Mouse (Mus musculus): ENCODE data around the gene Arhgap31. TPM values are rescaled to one million over a fixed set of nuclear protein-coding genes. Genes with fewer than 3 reads are reported as not detected.

The Arhgap31 gene
- polyA plus RNA-seq, 1 experiment from 2014 or later = 4.6 TPM

DNA sequence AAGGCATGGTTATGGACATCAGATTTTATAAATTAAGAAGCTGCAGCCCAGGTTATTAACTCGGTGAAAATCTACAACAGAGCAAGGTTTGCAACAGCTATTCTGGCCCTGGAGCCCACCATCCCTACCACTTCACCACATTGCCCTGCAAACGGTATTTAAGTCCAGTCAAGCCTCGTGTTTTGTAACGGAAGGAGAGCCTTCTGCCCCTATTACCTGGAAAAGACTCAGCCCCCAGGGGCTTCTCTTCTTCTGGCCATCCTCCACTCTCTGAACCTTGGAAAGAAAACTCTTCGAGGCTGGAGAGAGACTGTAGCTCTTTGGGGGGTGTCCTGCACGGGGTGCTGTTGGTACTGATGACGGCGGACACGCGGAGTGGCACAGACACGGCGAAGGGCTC lies 104.4 kb downstream of the Arhgap31 start:
- Histone ChIP-seq H3K4me3 (replicated peaks) (no peak overlapping the region), H3K27me3 (no peaks in the 10 kb centered on the region), H3K27ac (no peak overlapping the region), H3K36me3 (peaks cover 11% of the 10 kb centered on the region; the same call in 1 of the 2 replicates), H3K9ac (replicated peaks) (no peak overlapping the region), H3K4me2 (replicated peaks) (no peak overlapping the region), H3K4me1 (replicated peaks) (no peaks in the 10 kb centered on the region), H3K9me3 (no peaks in the 10 kb centered on the region)
- no peak for ATAC-seq
- WGBS = 87% methylated on average over 12 of the region's 12 CpGs

- peaks cover 11% of the 10 kb centered on the region; the same call in 1 of the 2 replicates for H3K36me3 ChIP-seq
- no peaks in the 10 kb centered on the region for H3K9me3 ChIP-seq
- WGBS = 83% methylated on average over 7 of the region's 7 CpGs
- ATAC-seq = no peak
- no peak overlapping the region for H3K4me3 ChIP-seq (replicated peaks)
- no peaks in the 10 kb centered on the region for H3K27me3 ChIP-seq
- H3K4me1 ChIP-seq (replicated peaks) = 0 out of 2 replicates have a peak, but pooled peaks cover 4% of the 10 kb centered on the region
- H3K27ac ChIP-seq = no peak overlapping the region
- no peak overlapping the region for H3K9ac ChIP-seq (replicated peaks)
- H3K4me2 ChIP-seq (replicated peaks) = no peak overlapping the region
Observed at GRCm38 (mm10) chr16:38606509-38606908, 106.6 kb downstream of the Arhgap31 start.

- Histone ChIP-seq H3K4me1 (replicated peaks) (0 out of 2 replicates have a peak, but pooled peaks cover 4% of the 10 kb centered on the region), H3K27ac (no peak overlapping the region), H3K36me3 (no peaks in the 10 kb centered on the region; the same call in 1 of the 2 replicates), H3K9me3 (no peaks in the 10 kb centered on the region), H3K27me3 (no peaks in the 10 kb centered on the region), H3K4me2 (replicated peaks) (0 out of 2 replicates have a peak overlapping the region, but pooled peaks have one; percentile 13), H3K9ac (replicated peaks) (no peak overlapping the region), H3K4me3 (replicated peaks) (no peak overlapping the region)
- WGBS = 45% methylated on average over 11 of the region's 11 CpGs
- ATAC-seq = peak; percentile 73; the same call in 1 of the 2 replicates
Observed at GRCm38 (mm10) chr16:38602989-38603804, 109.9 kb downstream of the Arhgap31 start.

DNA sequence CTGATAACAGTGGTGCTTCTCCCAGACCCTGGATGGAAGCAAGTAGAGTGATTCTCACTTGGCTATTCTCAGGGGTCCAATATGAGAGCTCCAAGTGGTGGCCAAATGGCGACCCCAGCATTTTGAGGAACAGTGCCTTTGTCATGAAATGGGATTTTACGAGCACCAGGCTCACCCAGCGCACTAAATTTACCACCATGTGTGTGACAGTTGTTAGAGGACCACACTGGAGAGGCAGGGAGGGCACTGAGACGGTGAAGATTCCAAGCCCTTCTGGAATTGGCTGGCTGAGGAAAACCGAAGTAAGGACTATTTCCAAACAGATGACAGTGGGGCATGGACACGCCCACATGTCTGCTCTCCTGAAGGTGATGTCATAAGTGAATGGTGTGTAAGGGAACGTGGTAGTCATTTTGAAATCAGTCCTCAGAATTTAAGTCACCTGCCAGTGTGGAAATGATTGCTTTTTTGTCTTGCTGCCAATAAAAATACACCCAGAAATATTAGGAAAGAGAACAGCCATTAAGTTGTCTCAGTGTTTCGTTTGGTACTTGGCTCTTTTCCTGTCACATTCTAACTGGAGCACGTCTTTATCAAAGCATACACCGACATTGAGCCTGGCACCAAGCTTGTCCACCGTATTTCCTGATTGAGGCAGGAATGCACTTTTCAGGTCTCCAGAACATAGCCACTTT lies 113.9 kb downstream of the Arhgap31 start:
- H3K27me3 ChIP-seq = no peaks in the 10 kb centered on the region
- ATAC-seq = no peak
- no peak overlapping the region for H3K9ac ChIP-seq (replicated peaks)
- peaks cover 10% of the 10 kb centered on the region for H3K36me3 ChIP-seq
- 0 out of 2 replicates have a peak, but pooled peaks cover 4% of the 10 kb centered on the region for H3K4me1 ChIP-seq (replicated peaks)
- H3K4me2 ChIP-seq (replicated peaks) = no peak overlapping the region
- WGBS = 85% methylated on average over 11 of the region's 11 CpGs
- no peaks in the 10 kb centered on the region for H3K9me3 ChIP-seq
- H3K4me3 ChIP-seq (replicated peaks) = no peak overlapping the region
- no peak overlapping the region for H3K27ac ChIP-seq

DNA sequence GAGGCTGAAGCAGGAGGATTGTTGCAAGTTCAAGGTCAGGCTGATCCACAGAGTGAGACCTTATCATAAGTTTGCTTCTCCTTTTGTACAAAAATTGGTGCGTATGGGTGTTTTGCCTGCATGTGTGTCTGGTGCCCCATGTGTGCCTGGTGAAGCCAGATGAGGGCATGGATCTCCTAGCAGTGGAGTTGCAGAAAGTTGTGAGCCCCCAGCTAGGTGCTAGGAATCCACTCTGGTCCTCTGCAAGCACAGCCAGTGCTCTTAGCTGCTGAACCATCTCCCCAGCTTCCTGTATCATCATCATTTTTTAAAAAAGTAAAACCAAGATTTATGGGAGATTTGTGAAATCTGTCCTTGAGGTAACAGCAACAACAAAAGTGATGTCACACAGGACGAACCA lies 116.4 kb downstream of the Arhgap31 start:
- 93% methylated on average over 2 of the region's 2 CpGs for WGBS
- no peak overlapping the region for H3K9ac ChIP-seq (replicated peaks)
- ATAC-seq = no peak

DNA sequence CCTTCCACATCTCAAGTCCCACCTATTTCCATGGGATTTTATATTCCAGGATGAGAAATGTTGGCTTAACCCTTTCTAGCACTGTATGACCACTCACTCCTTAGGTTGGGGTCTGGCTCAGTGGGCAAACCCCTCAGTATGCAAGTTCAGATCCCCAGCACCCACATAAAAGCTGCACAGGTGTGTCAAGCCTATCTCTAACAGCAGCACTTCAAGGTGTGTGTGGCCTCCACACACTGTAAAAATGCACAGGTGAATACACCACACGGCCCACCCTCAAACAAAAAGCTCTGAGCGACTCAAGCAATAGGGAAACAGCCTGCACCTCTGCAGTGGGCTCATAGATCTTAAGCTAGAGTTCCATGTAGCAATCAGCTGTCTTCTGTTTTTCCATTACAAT lies 117.0 kb downstream of the Arhgap31 start:
- Histone ChIP-seq H3K27ac (no peak overlapping the region), H3K27me3 (no peaks in the 10 kb centered on the region), H3K9me3 (no peaks in the 10 kb centered on the region), H3K4me3 (replicated peaks) (no peak overlapping the region), H3K36me3 (peaks cover 36% of the 10 kb centered on the region), H3K4me1 (replicated peaks) (no peaks in the 10 kb centered on the region), H3K4me2 (replicated peaks) (no peak overlapping the region), H3K9ac (replicated peaks) (no peak overlapping the region)
- ATAC-seq = no peak
- 79% methylated on average over 2 of the region's 2 CpGs for WGBS

More for the DNA sequence above, 116.4 kb downstream of the Arhgap31 start:
- Histone ChIP-seq H3K4me3 (replicated peaks) (no peak overlapping the region), H3K36me3 (peaks cover 31% of the 10 kb centered on the region), H3K9me3 (no peaks in the 10 kb centered on the region), H3K4me1 (replicated peaks) (no peaks in the 10 kb centered on the region), H3K27me3 (no peaks in the 10 kb centered on the region), H3K4me2 (replicated peaks) (no peak overlapping the region), H3K27ac (no peak overlapping the region)

- no peak overlapping the region for H3K4me2 ChIP-seq (replicated peaks)
- H3K4me3 ChIP-seq (replicated peaks) = no peak overlapping the region
- H3K36me3 ChIP-seq = peaks cover 41% of the 10 kb centered on the region
- no peaks in the 10 kb centered on the region for H3K9me3 ChIP-seq
- no peak for ATAC-seq
- no peak overlapping the region for H3K9ac ChIP-seq (replicated peaks)
- 87% methylated on average over 1 of the region's 1 CpGs for WGBS
- H3K4me1 ChIP-seq (replicated peaks) = no peaks in the 10 kb centered on the region
- no peaks in the 10 kb centered on the region for H3K27me3 ChIP-seq
- no peak overlapping the region for H3K27ac ChIP-seq
Observed at GRCm38 (mm10) chr16:38594435-38594834, 118.6 kb downstream of the Arhgap31 start.

DNA sequence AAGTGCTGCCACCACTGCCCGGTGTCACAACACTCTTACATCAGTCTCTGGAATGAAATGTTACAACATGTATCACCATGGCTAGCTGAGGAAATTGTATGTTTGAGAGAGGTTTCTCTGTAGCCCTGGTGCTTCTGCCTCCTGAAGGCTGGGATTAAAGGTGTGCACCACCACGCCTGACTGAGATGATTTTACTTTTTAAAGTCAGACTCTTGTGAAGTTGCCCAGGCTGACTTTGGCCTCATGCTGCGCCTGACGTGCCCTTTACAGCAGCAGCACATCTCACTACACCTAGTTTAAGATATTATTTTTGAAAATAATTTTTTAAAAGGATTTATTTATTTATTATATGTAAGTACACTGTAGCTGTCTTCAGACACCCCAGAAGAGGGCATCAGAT lies 120.1 kb downstream of the Arhgap31 start:
- no peak for ATAC-seq
- Histone ChIP-seq H3K36me3 (peaks cover 56% of the 10 kb centered on the region), H3K4me2 (replicated peaks) (no peak overlapping the region), H3K9me3 (no peaks in the 10 kb centered on the region), H3K27me3 (no peaks in the 10 kb centered on the region), H3K4me3 (replicated peaks) (no peak overlapping the region), H3K27ac (no peak overlapping the region), H3K9ac (replicated peaks) (no peak overlapping the region), H3K4me1 (replicated peaks) (no peaks in the 10 kb centered on the region)
- WGBS = 92% methylated on average over 4 of the region's 4 CpGs

GRCm38 (mm10) chr16:38592026-38592678 lies 120.9 kb downstream of the Arhgap31 start:
- no peaks in the 10 kb centered on the region for H3K4me1 ChIP-seq (replicated peaks)
- WGBS = 89% methylated on average over 12 of the region's 12 CpGs
- H3K4me2 ChIP-seq (replicated peaks) = no peak overlapping the region
- H3K9me3 ChIP-seq = no peaks in the 10 kb centered on the region
- no peaks in the 10 kb centered on the region for H3K27me3 ChIP-seq
- peaks cover 63% of the 10 kb centered on the region for H3K36me3 ChIP-seq
- no peak overlapping the region for H3K4me3 ChIP-seq (replicated peaks)
- no peak overlapping the region for H3K9ac ChIP-seq (replicated peaks)
- no peak for ATAC-seq
- no peak overlapping the region for H3K27ac ChIP-seq

GRCm38 (mm10) chr16:38591506-38591905 lies 121.6 kb downstream of the Arhgap31 start:
- Histone ChIP-seq H3K4me3 (replicated peaks) (no peak overlapping the region), H3K9ac (replicated peaks) (no peak overlapping the region), H3K9me3 (no peaks in the 10 kb centered on the region), H3K36me3 (peaks cover 68% of the 10 kb centered on the region), H3K27me3 (no peaks in the 10 kb centered on the region), H3K27ac (no peak overlapping the region), H3K4me1 (replicated peaks) (no peaks in the 10 kb centered on the region), H3K4me2 (replicated peaks) (no peak overlapping the region)
- WGBS = 86% methylated on average over 3 of the region's 3 CpGs
- no peak for ATAC-seq

DNA sequence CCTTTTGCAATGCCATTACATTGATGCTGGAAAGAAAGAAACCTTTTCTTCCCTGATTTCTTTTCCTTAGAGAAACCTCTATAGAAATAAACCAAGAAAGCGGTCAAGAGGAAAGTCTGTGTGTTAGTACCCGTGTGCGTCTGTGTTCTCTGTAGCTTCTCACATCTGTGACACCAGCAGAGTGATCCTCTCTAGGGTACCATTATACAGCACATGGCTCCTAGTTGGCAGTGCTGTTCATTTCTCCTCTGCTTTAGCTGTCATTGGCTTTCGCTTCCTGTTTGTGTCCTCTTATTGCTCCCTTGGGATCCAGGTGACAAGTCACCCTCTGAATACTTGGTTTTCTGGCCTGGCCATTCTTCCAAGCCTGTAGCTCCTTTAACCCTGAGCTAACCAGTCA lies 125.5 kb downstream of the Arhgap31 start:
- 92% methylated on average over 4 of the region's 4 CpGs for WGBS

GRCm38 (mm10) chr16:38587163-38587562 lies 125.9 kb downstream of the Arhgap31 start:
- no peak for ATAC-seq
- Histone ChIP-seq H3K4me3 (replicated peaks) (no peak overlapping the region), H3K4me2 (replicated peaks) (no peak overlapping the region), H3K9me3 (no peaks in the 10 kb centered on the region), H3K4me1 (replicated peaks) (no peaks in the 10 kb centered on the region), H3K9ac (replicated peaks) (no peak overlapping the region), H3K27ac (no peak overlapping the region), H3K36me3 (peaks cover 81% of the 10 kb centered on the region), H3K27me3 (no peaks in the 10 kb centered on the region)
- WGBS = 91% methylated on average over 5 of the region's 5 CpGs

More for the DNA sequence above, 125.5 kb downstream of the Arhgap31 start:
- ATAC-seq = no peak
- H3K27ac ChIP-seq = no peak overlapping the region
- no peak overlapping the region for H3K9ac ChIP-seq (replicated peaks)
- H3K27me3 ChIP-seq = no peaks in the 10 kb centered on the region
- no peak overlapping the region for H3K4me3 ChIP-seq (replicated peaks)
- peaks cover 83% of the 10 kb centered on the region for H3K36me3 ChIP-seq
- no peaks in the 10 kb centered on the region for H3K9me3 ChIP-seq
- H3K4me1 ChIP-seq (replicated peaks) = no peaks in the 10 kb centered on the region
- no peak overlapping the region for H3K4me2 ChIP-seq (replicated peaks)

Data from midbrain, embryonic 13.5 days (tissue).